Mouse (Mus musculus) kidney, adult 2 months (tissue): ENCODE results near the gene Pafah1b1. TPM values are rescaled to one million over a fixed set of nuclear protein-coding genes. Genes with fewer than 3 reads are reported as not detected.

Experiments
- DNase-seq: peaks from one replicate; pipeline ENCODE4 v3.0.0; 2021
- H3K27ac ChIP-seq: fragments of 200-500 bp; 2 replicates; pipeline ENCODE4 v1.5.1; 2012; ENCODE audit warnings: low read depth, low read length, control low read depth, inconsistent platforms; ENCODE audit not compliant: insufficient read depth
- H3K27me3 ChIP-seq: fragments of 200-500 bp; replicated peaks from 2 replicates; pipeline ENCODE4 v1.6.1; 2012; ENCODE audit warnings: mild to moderate bottlenecking, moderate library complexity, low read length, inconsistent platforms; ENCODE audit not compliant: control insufficient read depth, insufficient read depth
- H3K36me3 ChIP-seq: fragments of 200-500 bp; 2 replicates; pipeline ENCODE4 v1.6.1; 2012; ENCODE audit warnings: mild to moderate bottlenecking, moderate library complexity, low read length, inconsistent platforms; ENCODE audit not compliant: control insufficient read depth, insufficient read depth
- H3K4me1 ChIP-seq: fragments of 200-500 bp; 2 replicates; pipeline ENCODE4 v1.6.1; 2011; ENCODE audit warnings: low read length; ENCODE audit not compliant: control insufficient read depth, insufficient read depth
- H3K4me3 ChIP-seq: fragments of 200-500 bp; 2 replicates; pipeline ENCODE4 v1.5.1; 2011; ENCODE audit warnings: mild to moderate bottlenecking, low read depth, low read length, control low read depth; ENCODE audit not compliant: insufficient read depth
- CTCF ChIP-seq: fragments of 200-500 bp; conservative IDR thresholded peaks from 2 replicates; pipeline ENCODE4 v1.5.1; 2011; ENCODE audit warnings: low read depth, mild to moderate bottlenecking, control low read depth, low read length, moderate library complexity, mixed read lengths; ENCODE audit not compliant: insufficient read depth, insufficient read length
- POLR2A ChIP-seq: fragments of 200-500 bp; IDR thresholded peaks from one replicate; pipeline ENCODE4 v1.6.1; 2011; ENCODE audit warnings: low read depth, low read length, control low read depth
- WGBS: fragments of 180-500 bp; shearing (Covaris S2); methylation state at CpG from one replicate; pipeline ENCODE4 v1.1.7; 2018; 5-methylcytosine and 5-hydroxymethylcytosine counted together
- polyA plus RNA-seq: library from polyadenylated mRNA; depleted of rRNA; stranded (reverse); fragments of >200 nt; gene quantifications from 2 replicates; pipeline ENCODE4 v1.2.3, GENCODE M21; 2012

Pafah1b1 gene
- polyA plus RNA-seq, 1 experiment: 26.7 TPM

DNA sequence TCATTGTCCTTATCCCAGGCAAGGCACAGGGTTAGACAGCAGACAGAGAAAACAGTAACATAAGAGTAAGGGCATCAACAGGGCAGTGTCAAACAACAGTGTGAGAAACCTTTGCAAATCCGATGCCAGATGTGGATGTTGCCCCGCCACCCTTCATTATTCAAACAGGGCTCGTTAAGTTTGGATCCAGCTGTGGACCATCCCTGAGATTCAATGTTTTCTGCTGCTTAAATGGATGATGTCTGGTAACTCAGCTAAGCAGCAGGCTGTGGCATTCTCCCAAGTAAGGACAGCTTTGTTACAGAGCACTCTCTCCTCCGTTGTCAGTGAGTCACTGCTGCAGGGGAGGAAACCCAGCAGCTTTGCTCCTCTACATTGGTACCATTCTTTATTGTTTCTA is 49.3 kb downstream of the Pafah1b1 start:
- TF ChIP-seq CTCF (no peak), POLR2A (no peak)
- H3K27ac ChIP-seq: no peak overlapping the region
- whole genome bisulfite sequencing: 70% methylated on average over 4 of the region's 4 CpGs
- no peak overlapping the region for H3K4me3 ChIP-seq
- H3K36me3 ChIP-seq: peaks cover 11% of the 10 kb centered on the region
- H3K4me1 ChIP-seq: no peaks in the 10 kb centered on the region
- H3K27me3 ChIP-seq: no peaks in the 10 kb centered on the region
- DNase-seq: no peak

DNA sequence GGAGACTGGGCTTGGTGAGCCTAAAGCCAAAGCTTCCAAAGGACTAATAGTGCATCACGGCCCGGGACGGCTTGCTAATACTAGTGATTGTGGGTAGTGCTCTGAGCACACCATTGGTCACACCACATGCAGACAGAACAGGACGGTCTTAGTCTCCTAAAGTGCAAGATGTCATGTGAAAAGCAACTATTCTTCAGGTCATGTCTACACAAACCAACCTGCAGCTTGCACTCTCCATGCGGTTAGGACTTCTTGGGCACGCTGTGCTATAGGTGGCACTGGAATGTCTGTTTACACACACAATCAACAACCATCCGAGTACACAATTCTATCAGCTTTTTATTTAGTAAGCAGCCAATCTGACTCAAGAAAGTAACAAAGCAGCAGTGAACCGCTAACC is 49.8 kb downstream of the Pafah1b1 start:
- 94% methylated on average over 8 of the region's 8 CpGs for WGBS
- no peaks in the 10 kb centered on the region for H3K27me3 ChIP-seq
- DNase-seq: no peak
- H3K27ac ChIP-seq: no peak overlapping the region
- H3K4me3 ChIP-seq: no peak overlapping the region
- peaks cover 11% of the 10 kb centered on the region for H3K36me3 ChIP-seq
- H3K4me1 ChIP-seq: no peaks in the 10 kb centered on the region
- no peak for TF ChIP-seq CTCF
- no peak for TF ChIP-seq POLR2A

DNA sequence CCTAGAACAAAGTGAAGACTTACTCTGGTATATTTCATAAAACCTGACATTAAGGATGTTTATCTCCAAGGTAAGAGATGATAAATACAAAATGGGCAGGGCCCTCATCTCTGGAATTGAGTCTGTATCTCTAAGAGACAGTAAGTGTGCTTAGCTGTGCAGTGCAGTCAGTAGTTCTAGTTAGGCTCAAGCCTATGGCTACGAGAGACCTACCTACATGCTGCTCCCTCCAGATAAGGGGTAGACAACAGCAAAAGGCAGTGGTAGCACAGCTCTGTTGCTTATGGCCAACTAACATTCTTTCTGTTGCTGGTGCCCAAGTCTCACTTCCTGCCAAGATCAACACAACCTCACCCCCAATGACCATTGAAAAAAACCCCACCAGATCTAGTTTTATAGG is 50.9 kb downstream of the Pafah1b1 start:
- H3K4me3 ChIP-seq: no peak overlapping the region
- 74% methylated on average over 1 of the region's 1 CpGs for WGBS
- DNase-seq: no peak
- H3K36me3 ChIP-seq: peaks cover 8% of the 10 kb centered on the region
- H3K4me1 ChIP-seq: no peaks in the 10 kb centered on the region
- TF ChIP-seq POLR2A: no peak
- TF ChIP-seq CTCF: no peak
- no peak overlapping the region for H3K27ac ChIP-seq
- H3K27me3 ChIP-seq: no peaks in the 10 kb centered on the region

DNA sequence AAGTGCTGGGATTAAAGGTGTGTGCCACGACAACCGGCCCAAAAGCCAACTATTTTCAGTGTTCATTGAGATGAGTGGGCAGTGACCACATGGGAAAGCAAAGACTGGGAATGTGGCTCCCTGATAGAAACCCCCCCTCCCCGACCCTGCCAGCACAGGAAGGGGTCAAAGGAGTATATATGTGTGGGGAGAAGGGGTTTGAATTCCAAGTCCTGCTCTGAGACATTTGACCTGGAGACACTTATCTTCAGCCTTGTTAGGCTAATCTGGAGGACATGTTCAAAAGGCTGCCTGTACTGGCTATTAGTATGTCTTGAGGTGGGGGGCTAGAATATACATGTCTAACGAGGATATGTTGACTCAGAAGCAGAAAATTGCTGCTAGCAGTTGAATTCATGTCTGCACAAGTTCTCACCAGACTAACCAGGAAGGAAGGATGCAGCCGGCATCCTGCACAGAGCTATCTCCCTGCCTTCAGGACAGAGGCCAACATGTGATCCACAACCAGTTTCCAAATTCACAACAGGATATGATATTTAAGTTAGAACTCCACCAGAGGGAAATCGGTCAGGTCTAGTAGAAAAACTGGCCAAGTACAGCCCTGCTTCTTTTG is 51.5 kb downstream of the Pafah1b1 start:
- peak; percentile 20 for DNase-seq
- no peak overlapping the region for H3K27ac ChIP-seq
- no peaks in the 10 kb centered on the region for H3K27me3 ChIP-seq
- H3K4me1 ChIP-seq: no peaks in the 10 kb centered on the region
- WGBS: 70% methylated on average over 6 of the region's 6 CpGs
- TF ChIP-seq CTCF (no peak), POLR2A (no peak)
- H3K4me3 ChIP-seq: no peak overlapping the region
- H3K36me3 ChIP-seq: peaks cover 6% of the 10 kb centered on the region; the same call in 1 of the 2 replicates

DNA sequence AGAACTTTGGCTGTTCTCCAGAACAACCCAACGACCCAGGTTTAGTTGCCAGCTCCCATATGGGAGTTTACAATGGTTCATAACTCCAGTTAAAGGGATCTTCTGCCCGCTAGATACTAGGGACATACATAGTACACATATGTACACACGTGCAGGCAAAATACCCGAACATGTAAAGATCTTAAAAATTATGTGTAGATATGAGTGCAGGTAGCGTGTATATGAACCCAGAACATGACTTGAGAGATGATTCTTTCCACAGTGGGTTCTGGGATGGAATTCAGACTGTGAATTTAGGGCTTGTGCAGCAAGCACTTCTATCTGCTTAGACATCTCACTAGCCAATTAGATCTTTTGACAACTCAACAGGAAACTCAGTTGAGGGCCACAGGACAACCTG is 52.6 kb downstream of the Pafah1b1 start:
- 80% methylated on average over 5 of the region's 5 CpGs for WGBS
- H3K4me1 ChIP-seq: no peaks in the 10 kb centered on the region

DNA sequence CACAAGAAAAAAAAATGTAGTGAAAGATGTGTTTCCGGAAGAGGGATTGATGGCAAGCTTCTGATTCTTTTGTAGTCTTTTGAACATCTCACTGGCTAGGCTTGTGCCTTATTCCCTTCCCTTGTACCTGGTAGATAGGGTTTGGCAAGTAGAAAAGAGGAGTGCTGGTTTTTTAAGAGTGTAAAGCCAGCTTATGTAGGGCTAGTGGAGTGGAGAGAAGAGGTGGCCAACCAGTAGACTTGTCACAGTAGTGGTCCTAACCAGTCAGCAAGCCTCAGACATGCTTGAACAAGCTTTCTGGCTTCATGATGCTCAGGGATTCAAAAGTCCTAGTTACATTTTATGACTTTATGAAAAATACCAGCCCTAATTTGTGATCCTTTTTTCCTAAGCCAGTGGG is 53.5 kb downstream of the Pafah1b1 start:
- H3K36me3 ChIP-seq: peaks cover 5% of the 10 kb centered on the region; the same call in 1 of the 2 replicates
- H3K4me1 ChIP-seq: no peaks in the 10 kb centered on the region
- DNase-seq: no peak
- H3K4me3 ChIP-seq: no peak overlapping the region
- H3K27ac ChIP-seq: no peak overlapping the region
- TF ChIP-seq POLR2A (no peak), CTCF (no peak)
- no peaks in the 10 kb centered on the region for H3K27me3 ChIP-seq
- WGBS: 85% methylated on average over 1 of the region's 1 CpGs

More for the DNA sequence above, 52.6 kb downstream of the Pafah1b1 start:
- H3K4me3 ChIP-seq: no peak overlapping the region
- TF ChIP-seq CTCF (no peak), POLR2A (no peak)
- H3K27me3 ChIP-seq: no peaks in the 10 kb centered on the region
- no peak for DNase-seq
- no peak overlapping the region for H3K27ac ChIP-seq
- H3K36me3 ChIP-seq: peaks cover 6% of the 10 kb centered on the region; the same call in 1 of the 2 replicates

DNA sequence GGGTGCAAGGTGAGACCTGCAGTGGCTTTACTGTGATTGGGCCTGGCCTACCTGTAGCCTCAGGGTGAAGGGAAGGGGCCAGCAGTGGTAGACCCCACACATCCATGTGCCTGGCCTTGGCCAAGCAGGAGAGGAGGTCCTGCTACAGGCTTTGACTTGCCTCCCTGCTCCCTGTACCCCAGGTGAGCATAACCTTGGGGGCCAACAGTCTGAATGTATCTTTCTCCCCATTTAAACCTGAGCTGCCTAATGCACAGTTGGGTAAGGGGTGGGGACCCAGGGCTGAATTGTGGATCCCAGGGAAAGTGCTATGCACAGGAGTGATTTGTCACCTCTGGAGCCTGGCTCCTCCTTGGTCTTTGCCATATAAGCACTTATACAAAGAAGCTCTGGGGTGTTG is 54.3 kb downstream of the Pafah1b1 start:
- H3K27me3 ChIP-seq: no peaks in the 10 kb centered on the region
- H3K4me3 ChIP-seq: no peak overlapping the region
- H3K27ac ChIP-seq: no peak overlapping the region
- no peak for DNase-seq
- TF ChIP-seq CTCF: no peak
- no peak for TF ChIP-seq POLR2A
- H3K36me3 ChIP-seq: peaks cover 3% of the 10 kb centered on the region; the same call in 1 of the 2 replicates
- H3K4me1 ChIP-seq: no peaks in the 10 kb centered on the region
